Mouse (Mus musculus) midbrain, embryonic 14.5 days (tissue): ENCODE results near the gene Cdhr4. TPM values are rescaled to one million over a fixed set of nuclear protein-coding genes. Genes with fewer than 3 reads are reported as not detected.

Experiments
- ATAC-seq: fragments of 200-750 bp; cut with Nextera tagmentation; 2 replicates; pipeline ENCODE4 v1.8.0; 2017; ENCODE audit warnings: moderate number of reproducible peaks, moderate library complexity; ENCODE audit not compliant: low FRiP score, low TSS enrichment
- DNase-seq: peaks from one replicate; pipeline ENCODE4 v3.0.0-alpha.2; 2015
- H3K27ac ChIP-seq: fragments of 300-500 bp; sonication (generic); replicated peaks from 2 replicates; pipeline ENCODE4 v1.5.1; 2014; ENCODE audit warnings: mild to moderate bottlenecking, low read depth, low read length, moderate library complexity
- H3K27me3 ChIP-seq: fragments of 300-500 bp; sonication (generic); 2 replicates; pipeline ENCODE4 v1.6.1; 2014; ENCODE audit warnings: low read length, control low read depth, mixed read lengths; ENCODE audit not compliant: control insufficient read depth, insufficient read depth
- H3K36me3 ChIP-seq: fragments of 300-500 bp; sonication (generic); 2 replicates; pipeline ENCODE4 v1.6.1; 2014; ENCODE audit warnings: low read length, control low read depth; ENCODE audit not compliant: control insufficient read depth, insufficient read depth
- H3K4me1 ChIP-seq: fragments of 300-500 bp; sonication (generic); 2 replicates; pipeline ENCODE4 v1.6.1; 2014; ENCODE audit warnings: mild to moderate bottlenecking, antibody characterized with exemption, low read length, control low read depth; ENCODE audit not compliant: control insufficient read depth, insufficient read depth
- H3K4me2 ChIP-seq: fragments of 300-500 bp; sonication (generic); 2 replicates; pipeline ENCODE4 v1.6.1; 2014; ENCODE audit warnings: mild to moderate bottlenecking, low read length, moderate library complexity
- H3K4me3 ChIP-seq: fragments of 300-500 bp; sonication (generic); replicated peaks from 2 replicates; pipeline ENCODE4 v1.5.1; 2014; ENCODE audit warnings: low read depth, low read length
- H3K9ac ChIP-seq: fragments of 300-500 bp; sonication (generic); replicated peaks from 2 replicates; pipeline ENCODE4 v1.6.1; 2014; ENCODE audit warnings: mild to moderate bottlenecking, low read length, moderate library complexity
- H3K9me3 ChIP-seq: fragments of 300-500 bp; sonication (generic); 2 replicates; pipeline ENCODE4 v1.6.1; 2016; ENCODE audit warnings: low read length, control low read depth, mixed read lengths; ENCODE audit not compliant: control insufficient read depth
- WGBS: fragments of 180-500 bp; shearing (Covaris S2); extraction: QIAGEN DNeasy Blood & Tissue Kit; methylation state at CpG from one replicate; pipeline ENCODE4 v1.1.7; 2014; 5-methylcytosine and 5-hydroxymethylcytosine counted together
- polyA plus RNA-seq: library from polyadenylated mRNA; unstranded; fragments of >200 nt; fragmentation: Nextera tagmentation; extraction: Ambion mirVana; gene quantifications from 2 replicates; pipeline ENCODE4 v1.2.1, GENCODE M21; 2014

Gene Cdhr4
- polyA plus RNA-seq: 1.1 and 1.2 TPM in 2 replicates

DNA sequence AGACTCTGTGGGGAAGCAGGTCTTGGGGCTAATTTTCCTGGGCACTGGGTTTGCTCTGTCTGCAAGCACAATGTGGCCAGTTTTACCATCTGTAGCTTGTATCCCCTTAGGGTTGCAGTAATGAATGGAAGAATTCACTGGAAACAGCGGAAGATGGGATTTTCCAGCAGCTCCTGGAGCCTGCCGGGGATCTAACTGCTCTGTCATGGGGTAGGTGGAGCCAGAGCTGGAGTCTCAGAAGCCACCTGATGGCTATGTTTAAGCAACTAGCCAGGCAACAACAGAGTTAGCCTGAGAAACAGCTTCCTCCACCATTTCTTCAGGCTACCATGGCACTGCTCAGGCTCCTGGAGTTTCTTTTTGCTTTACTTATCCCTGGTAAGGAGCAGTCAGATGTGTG lies at the start of gene Cdhr4:
Cdhr4 (plus strand) TSS at position 301 of the 400 bp plus-strand sequence.
- H3K9me3 ChIP-seq: no peaks in the 10 kb centered on the region
- H3K9ac ChIP-seq: no peak within 1 kb of the TSS
- no peak within 1 kb of the TSS for H3K4me2 ChIP-seq
- no peak within 1 kb of the TSS for H3K4me3 ChIP-seq
- DNase-seq (no peak), ATAC-seq (no peak)
- WGBS: 71% methylated on average over 2 of the region's 2 CpGs
- no peaks in the 10 kb centered on the region for H3K27me3 ChIP-seq
- no peaks in the 10 kb centered on the region for H3K36me3 ChIP-seq
- no peak within 1 kb of the TSS for H3K27ac ChIP-seq
- no peaks in the 10 kb centered on the region for H3K4me1 ChIP-seq

GRCm38 (mm10) chr9:107947241-107948194 lies 44.8 kb upstream of the Cdhr4 start:
- Histone ChIP-seq H3K27me3 (no peaks in the 10 kb centered on the region), H3K4me2 (no peak overlapping the region), H3K9ac (no peak overlapping the region), H3K4me1 (peaks cover 8% of the 10 kb centered on the region), H3K4me3 (no peak overlapping the region), H3K9me3 (no peaks in the 10 kb centered on the region), H3K36me3 (no peaks in the 10 kb centered on the region), H3K27ac (no peak overlapping the region)
- 92% methylated on average over 31 of the region's 31 CpGs for WGBS
- DNase-seq: no peak
- no peak for ATAC-seq

DNA sequence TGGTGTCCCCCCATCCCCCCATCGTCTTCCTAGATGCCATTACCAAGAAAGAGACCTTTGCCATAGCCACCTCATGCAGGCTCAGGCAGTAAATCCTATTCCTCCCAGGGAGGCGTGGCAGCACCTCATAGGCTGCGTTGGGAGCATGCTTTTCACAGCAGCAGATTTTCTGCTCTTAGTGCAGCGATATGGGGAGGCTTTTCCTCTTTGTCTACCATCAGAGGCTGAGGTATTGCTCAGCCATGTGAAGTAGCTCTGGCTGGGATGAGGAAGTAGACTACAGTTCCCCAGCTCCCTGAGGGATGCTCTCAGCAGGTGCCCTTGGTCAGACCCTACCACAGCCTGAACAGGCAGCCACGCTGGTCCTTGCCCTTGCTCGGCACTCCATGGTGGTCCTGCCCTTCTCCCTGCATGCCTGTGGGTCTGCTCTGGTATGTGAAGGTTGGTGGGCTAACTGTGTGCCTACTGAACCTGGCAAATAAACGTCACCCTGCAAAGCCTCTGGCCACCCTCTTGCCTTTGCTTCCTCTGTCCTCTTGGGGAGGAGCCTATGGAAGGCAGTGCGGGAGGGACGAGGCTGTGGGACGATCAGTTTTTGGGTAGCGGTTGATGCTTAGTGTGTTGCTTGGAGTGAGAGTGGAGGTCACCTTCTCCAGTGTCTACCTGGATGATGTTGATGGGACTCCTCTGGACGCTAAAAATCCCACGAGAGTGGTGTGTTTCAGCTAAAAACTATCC lies 42.9 kb upstream of the Cdhr4 start:
- 80% methylated on average over 13 of the region's 13 CpGs for WGBS
- H3K4me1 ChIP-seq: peaks cover 8% of the 10 kb centered on the region
- ATAC-seq (no peak), DNase-seq (no peak)
- H3K4me2 ChIP-seq: no peak overlapping the region
- H3K9me3 ChIP-seq: no peaks in the 10 kb centered on the region
- no peaks in the 10 kb centered on the region for H3K27me3 ChIP-seq
- no peak overlapping the region for H3K4me3 ChIP-seq
- no peak overlapping the region for H3K27ac ChIP-seq
- no peaks in the 10 kb centered on the region for H3K36me3 ChIP-seq
- no peak overlapping the region for H3K9ac ChIP-seq

GRCm38 (mm10) chr9:107949922-107950235 lies 42.4 kb upstream of the Cdhr4 start, which contains the start of gene Traip:
Gene Traip, plus strand, starts transcription at chr9:107950136.
- ATAC-seq: no peak
- 91% methylated on average over 10 of the region's 10 CpGs for WGBS
- H3K9ac ChIP-seq: peak within 1 kb of the TSS; percentile 47; the same call in 1 of the 2 replicates

GRCm38 (mm10) chr9:107950460-107951355 lies 41.6 kb upstream of the Cdhr4 start:
- DNase-seq (peak; percentile 97), ATAC-seq (peak; percentile 92)
- Histone ChIP-seq H3K4me2 (peak overlapping the region; percentile 85), H3K9ac (peak overlapping the region; percentile 47; the same call in 1 of the 2 replicates), H3K27ac (peak overlapping the region; percentile 74), H3K27me3 (no peaks in the 10 kb centered on the region), H3K4me1 (peaks cover 8% of the 10 kb centered on the region), H3K36me3 (no peaks in the 10 kb centered on the region), H3K4me3 (peak overlapping the region; percentile 57), H3K9me3 (no peaks in the 10 kb centered on the region)
- 11% methylated on average over 45 of the region's 45 CpGs for WGBS

More at GRCm38 (mm10) chr9:107949922-107950235, 42.4 kb upstream of the Cdhr4 start, which contains the start of gene Traip:
- DNase-seq: no peak
- Histone ChIP-seq H3K4me3 (peak within 1 kb of the TSS; percentile 57), H3K27me3 (no peaks in the 10 kb centered on the region), H3K4me1 (peaks cover 8% of the 10 kb centered on the region), H3K9me3 (no peaks in the 10 kb centered on the region), H3K36me3 (no peaks in the 10 kb centered on the region), H3K4me2 (peak within 1 kb of the TSS; percentile 85), H3K27ac (peak within 1 kb of the TSS; percentile 74)

GRCm38 (mm10) chr9:107955613-107956289 lies 36.5 kb upstream of the Cdhr4 start:
- no peak overlapping the region for H3K27ac ChIP-seq
- no peaks in the 10 kb centered on the region for H3K27me3 ChIP-seq
- 80% methylated on average over 6 of the region's 6 CpGs for WGBS
- peaks cover 4% of the 10 kb centered on the region; the same call in 1 of the 2 replicates for H3K4me1 ChIP-seq
- no peak overlapping the region for H3K9ac ChIP-seq
- H3K4me2 ChIP-seq: no peak overlapping the region
- ATAC-seq (no peak), DNase-seq (no peak)
- H3K9me3 ChIP-seq: no peaks in the 10 kb centered on the region
- H3K36me3 ChIP-seq: peaks cover 7% of the 10 kb centered on the region; the same call in 1 of the 2 replicates
- no peak overlapping the region for H3K4me3 ChIP-seq

DNA sequence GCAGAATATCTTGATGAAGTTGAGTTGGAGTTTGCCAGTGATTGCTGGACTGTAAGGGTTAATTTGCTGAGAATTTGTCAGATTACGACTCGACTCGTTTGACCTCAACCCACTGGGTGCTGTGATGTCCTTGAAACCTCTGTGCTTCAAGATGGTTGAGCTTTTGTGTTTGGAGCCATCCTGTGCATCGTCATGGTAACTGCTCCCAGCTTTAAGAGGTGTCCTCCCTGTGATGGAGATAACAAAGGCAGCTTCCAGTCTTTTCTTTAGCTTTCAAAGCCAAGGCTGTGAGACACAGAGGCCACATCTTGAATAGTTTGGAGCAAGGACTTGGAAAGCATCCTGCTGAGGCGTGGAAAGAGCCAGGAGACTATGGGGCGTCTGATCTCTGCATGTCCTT lies 35.2 kb upstream of the Cdhr4 start:
- Histone ChIP-seq H3K27me3 (no peaks in the 10 kb centered on the region), H3K27ac (no peak overlapping the region), H3K4me2 (no peak overlapping the region), H3K9me3 (no peaks in the 10 kb centered on the region), H3K4me3 (no peak overlapping the region), H3K36me3 (peaks cover 7% of the 10 kb centered on the region; the same call in 1 of the 2 replicates), H3K4me1 (peaks cover 10% of the 10 kb centered on the region), H3K9ac (no peak overlapping the region)
- 16% methylated on average over 6 of the region's 6 CpGs for WGBS
- DNase-seq (no peak), ATAC-seq (no peak)
